Mouse (Mus musculus): Measurements from ENCODE around the gene Sun1.

GRCm38 (mm10) chr5:139251736-139252080 is 51.3 kb downstream of the Sun1 start:
- TF ChIP-seq CEBPB (IDR thresholded peaks at IDR 0.05; ENCODE audit: insufficient read depth, poor library complexity, severe bottlenecking) = 0 out of 2 replicates have a peak, but pooled peaks have one; percentile 12
- no peak for TF ChIP-seq MYOD1 (IDR thresholded peaks at IDR 0.05; ENCODE audit: control insufficient read depth in 1 of 3, insufficient read length in 2 of 3, low read depth in 2 of 3)

Measured in myocyte (in vitro differentiated cells).